Mouse (Mus musculus) MN1 (cell line): ENCODE measurements around the gene Adipor2.
A peak's percentile ranks its signal among the peaks of the same experiment; 100 is the strongest.

Experiments used
- DNase-seq: peaks from one replicate; pipeline ENCODE4 v3.0.0-alpha.2; 2016; ENCODE audit warnings: low spot score

The Adipor2 gene

DNA sequence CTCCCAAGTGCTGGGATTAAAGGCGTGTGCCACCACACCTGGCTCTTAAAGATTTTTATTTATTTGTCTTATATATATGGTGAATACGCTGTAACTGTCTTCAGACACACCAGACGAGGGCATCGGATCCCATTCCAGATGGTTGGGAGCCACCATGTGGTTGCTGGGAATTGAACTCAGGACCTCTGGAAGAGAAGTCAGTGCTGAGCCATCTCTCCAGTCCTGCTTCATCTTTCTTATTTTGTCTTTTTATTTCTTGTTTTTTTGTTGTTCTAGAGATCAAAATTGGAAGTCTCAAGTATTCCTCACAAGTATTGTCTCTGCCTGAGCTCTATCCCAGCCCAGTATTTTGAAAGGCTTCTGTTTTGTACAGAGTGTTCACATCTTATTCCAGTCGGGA, 2.9 kb upstream of the Adipor2 start:
- DNase-seq, result no peak

DNA sequence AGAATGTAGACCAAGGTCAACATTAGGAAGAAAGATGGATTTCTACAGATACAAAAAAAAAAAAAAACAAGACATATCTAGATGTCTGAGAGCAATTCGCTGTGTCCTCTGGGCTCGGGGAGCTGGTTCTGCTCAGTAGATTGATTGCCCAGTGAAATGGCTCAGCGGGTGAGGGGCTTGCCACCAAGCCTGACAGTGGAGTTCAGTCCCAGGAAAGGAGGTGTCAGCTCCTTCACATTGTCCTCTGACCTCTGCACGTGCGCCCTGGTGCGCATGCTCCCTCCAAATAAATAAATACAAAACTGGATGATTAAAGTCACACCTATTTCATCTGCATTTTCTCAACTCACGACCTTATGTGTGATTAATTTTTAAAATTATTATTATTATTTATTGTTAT, 1.9 kb upstream of the Adipor2 start:
- no peak for DNase-seq

DNA sequence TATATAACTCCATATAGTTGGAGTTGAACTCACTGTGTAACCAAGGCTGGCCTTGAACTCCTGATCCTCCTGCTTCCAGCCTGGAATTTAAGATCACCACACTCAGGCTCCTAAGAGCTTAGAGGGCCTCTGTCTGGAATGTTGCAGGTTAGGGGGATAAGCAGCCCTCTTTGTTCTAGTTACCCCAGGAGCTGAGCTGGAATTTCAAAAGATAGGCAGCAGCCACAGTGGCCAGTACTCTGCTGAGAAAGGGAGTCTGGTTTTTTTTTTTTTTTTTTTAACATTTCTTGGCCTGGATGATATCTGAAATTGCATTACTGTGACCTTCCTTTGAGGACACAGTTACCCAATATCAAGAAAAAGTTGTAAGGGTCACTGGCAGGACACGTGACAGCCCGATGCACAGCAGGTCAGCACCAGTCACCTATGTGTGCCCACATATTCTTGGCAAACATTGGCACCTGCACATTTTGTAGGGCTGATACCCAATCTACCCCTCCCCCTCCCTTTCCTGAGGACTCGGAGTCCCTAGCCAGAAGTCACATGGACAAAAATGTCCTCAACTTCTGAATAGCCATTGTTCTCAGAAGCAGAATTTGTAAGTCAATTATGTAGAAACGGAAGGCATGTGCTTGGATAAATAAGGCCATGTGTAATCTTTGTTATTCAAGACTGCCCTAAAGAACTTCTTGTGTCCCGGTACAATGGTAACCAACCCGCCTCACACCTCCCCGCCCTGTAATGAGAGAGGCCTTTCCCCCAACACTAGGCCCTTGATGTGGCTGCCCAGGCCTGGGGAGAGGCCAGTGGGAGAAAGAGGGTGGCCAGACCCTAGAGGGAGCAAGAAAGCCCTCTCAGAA, 1.1 kb upstream of the Adipor2 start:
- peak; percentile 24 for DNase-seq

DNA sequence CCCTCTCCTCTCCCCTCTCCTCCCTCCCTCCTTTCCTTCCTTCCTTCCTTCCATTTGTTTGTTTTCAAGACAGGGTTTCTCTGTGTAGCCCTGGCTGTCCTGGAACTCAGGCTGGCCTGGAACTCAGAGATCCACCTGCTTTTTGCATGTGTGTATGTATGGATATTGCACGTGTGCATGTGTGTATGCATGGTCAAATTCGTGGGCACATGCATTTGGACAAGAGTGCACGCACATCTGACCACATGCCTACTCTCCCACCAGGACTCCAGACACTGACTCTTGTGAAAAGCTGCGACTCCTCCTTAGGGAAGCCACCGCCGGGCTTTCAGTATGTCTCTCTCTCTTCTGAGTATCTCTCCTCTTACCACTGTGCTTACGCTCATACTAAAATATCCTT, 317 bp upstream of the Adipor2 start:
- no peak for DNase-seq

DNA sequence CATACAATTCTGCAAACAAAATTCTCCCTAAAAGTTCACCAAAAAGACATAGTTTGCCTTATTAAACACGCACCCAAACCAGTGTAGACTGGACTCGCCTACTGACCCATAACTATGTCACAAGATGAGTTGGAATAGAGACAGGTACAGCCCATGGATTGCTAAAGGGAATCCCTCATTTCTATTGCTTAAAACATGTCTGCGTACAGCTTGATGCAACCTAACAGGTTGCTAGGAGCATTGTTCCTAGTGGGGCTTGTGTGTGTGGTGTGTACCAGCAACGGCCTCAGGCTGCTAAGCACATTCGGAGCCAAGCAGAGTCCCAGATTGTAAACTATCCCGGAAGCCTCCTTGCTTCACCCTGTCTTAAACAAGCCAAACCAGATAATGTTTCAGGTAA, 861 bp downstream of the Adipor2 start:
- no peak for DNase-seq

DNA sequence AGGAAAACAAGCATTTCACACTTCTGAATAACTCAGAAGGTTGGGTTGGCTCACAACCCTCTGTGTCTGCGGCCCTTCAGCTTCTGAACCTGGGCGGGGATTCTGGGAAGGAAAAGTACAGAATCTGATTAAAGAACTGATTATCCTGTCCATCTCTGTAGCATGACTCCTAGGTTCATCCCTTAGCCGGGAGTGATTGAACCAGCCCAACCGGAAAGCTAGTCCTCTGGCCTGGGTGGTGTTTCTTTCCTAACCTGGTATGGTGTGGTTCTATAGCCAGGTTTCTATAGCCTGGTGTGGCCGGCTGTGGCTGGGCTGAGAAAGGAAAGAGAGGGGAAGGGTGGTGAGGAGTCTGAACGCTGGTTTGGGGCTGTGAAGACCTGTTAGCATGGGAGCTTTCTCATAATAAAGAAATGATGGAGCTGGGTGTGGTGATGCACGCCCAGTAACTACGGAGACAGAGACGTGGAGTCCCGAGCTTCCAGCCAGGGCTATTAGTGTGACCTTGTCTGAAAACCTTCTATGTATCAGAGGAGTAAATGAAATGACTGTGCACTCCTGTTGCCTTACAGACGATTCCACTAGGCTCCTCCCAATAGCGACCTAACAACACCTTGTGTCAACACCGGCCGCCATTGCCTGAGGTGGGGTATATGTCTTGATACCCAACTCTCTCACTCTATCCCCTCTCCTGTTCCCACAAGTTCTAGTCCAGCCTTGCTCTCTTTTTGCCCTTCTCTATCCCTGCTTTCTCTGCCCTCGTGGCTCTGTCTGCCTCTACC, 3.1 kb downstream of the Adipor2 start:
- no peak for DNase-seq

DNA sequence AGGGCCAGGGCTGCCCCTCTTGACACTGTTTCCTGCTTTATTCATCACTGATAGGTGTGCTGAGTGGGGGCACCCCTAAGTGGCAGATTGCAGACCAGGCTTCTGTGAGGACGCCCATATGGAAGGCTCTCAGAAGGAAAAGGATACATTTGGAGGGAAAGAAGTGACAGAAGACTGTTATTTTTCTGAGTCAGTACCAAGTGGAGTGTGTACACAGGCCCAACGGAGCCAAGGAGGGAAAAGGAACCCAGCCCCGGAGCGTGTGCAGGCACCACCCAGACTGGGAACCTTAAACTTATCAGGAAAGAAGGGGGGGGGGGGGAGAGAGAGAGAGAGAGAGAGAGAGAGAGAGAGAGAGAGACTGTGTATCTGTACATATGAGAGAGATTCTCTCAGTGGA, 4.9 kb downstream of the Adipor2 start:
- no peak for DNase-seq

DNA sequence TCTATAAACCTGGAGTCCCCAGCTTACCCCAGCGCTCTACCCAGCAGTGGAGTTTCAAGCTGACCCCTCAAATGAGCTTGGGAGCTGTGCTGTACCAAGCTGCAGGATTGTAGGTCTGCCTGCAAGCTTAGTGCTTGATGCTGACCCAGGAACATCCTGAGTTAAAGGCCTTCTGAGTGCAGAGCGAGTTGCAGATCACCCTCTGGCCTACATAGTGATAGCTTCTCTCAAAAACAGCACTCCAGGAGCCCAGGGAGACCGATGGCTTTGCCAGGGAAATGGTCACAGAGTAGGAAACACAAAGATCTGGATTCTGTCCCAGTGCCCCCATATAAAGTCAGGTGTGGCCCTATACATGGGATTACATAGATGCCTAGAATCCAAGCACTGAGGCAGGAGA, 6.0 kb downstream of the Adipor2 start:
- DNase-seq, result no peak

DNA sequence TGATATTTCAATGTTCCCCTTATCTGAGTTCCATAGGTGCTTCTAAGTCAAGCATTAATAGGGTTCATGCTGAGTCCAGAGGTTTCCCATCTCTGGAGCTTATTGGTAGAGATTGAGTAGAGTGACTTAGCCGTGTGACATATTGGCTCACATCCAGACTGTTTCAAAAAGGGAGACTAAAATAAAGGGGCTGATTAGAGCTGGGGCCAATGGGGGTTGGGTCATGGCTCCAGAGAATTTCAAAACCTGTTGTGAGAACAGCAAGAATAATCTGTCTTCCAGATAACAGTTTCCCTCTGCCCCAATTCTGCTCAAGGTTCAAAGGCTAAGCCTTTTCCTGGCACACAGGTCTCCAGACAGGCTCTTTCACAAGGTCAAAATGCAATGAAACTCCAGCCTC, 7.7 kb downstream of the Adipor2 start:
- no peak for DNase-seq

DNA sequence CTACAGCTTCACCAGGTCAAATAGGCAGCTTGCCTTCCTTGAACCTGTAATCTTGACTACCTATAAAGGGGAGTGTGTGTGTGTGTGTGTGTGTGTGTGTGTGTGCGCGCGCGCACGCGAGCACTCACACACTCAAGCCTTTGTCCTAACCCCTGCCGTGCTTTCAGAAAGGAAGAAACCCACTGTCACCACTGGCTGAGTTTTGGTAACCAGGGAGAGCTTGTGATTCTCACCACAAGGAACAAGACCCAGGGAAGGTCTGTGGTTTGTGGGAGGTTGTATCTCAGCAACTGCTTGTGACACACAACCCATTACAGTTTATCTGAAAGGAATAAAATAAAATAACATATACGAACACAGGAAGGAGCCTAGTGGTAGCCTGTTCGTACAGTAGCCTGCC, 8.9 kb downstream of the Adipor2 start:
- DNase-seq, result no peak

DNA sequence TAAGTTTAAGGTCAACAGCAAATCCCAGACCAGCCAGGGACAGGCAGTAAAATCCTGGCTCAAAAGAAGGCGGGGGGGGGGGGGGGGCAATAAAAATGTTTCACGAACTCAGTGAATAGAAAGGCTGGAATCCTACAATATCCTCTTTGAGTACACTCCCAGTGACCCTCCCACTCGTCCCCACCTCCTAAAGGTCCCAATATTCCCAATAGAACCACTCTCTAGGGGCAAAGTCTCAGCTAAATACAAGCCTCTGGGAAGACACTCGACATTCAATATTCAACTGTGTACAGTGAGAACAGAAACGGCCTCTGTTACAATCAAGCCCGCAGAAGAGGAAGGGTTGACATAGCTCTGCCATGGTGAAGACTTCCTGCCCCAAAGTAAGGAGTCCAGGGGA, 9.7 kb downstream of the Adipor2 start:
- DNase-seq, result no peak

DNA sequence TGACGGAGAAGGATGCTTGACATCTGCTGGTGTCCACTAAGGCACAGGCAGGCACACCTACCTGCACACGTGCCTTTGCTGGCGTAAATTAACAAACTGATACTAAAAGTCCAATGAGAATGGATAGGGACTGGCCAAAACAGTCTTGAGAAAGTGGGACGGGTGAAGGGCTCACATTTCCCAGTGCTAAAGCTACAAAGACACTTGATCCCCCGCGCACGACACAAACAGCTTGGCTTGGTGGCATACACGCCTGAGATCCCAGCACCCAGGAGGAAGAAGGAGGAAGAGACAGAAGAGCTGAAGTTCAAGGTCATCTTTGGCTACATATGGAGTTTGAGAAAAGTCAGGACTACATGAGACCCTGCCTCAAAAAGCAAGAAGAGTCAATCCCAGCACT, 11.0 kb downstream of the Adipor2 start:
- no peak for DNase-seq

DNA sequence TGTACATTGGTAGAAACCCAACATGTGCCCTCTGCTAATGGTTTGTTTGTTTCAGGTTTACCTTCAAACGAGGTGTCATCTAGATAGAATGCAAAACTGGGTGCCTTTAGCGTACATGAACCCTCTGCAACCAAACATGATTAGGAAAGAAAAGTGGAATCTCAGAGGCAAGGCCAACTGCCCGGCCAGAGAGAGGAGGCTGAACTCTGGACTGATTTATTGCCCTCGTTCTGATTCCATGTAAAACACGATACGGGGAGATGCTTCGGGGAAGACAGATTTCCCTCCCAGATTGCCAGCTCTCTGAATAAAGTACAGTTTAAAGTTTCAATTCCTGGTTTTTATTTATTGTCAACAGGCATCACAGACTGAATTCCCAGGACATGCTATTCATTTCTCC, 12.2 kb downstream of the Adipor2 start:
- no peak for DNase-seq

DNA sequence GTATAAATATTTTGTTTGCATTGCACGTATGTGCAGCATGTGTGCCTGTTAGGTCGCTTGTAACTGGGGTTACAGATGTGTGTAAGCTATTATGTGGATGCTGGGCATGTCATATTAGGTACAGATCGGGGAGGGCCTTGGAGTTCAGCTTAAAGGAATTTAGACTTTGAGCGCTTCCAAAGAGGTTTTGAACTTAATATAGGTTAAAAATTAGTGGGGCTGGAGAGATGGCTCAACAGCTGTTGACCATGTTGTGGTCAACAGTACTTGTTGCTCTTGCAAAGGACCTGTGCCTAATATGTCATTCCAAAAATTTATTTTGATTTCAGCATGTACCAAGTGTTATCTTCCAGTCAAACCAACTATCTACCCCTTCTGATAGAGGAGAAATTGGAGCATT, 12.7 kb downstream of the Adipor2 start:
- DNase-seq, result no peak

DNA sequence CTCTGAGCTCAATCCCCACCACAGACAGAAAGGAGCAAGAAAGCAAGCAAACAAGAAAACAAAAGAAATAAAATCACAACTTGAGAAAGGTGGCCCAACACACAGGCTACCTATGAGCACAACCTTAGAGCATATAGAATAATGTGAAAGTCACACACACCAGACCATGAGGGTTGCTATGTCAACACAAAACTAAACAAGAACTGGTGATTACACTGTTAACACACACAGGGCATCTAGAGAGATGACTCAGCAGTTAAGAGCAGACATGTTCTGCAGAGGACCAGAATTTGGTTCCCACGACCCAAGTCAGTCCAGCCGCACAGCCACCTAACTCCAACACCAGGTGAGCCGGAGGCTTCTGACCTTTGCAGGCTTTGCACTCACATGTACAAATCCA, 14.5 kb downstream of the Adipor2 start:
- peak; percentile 26 for DNase-seq

DNA sequence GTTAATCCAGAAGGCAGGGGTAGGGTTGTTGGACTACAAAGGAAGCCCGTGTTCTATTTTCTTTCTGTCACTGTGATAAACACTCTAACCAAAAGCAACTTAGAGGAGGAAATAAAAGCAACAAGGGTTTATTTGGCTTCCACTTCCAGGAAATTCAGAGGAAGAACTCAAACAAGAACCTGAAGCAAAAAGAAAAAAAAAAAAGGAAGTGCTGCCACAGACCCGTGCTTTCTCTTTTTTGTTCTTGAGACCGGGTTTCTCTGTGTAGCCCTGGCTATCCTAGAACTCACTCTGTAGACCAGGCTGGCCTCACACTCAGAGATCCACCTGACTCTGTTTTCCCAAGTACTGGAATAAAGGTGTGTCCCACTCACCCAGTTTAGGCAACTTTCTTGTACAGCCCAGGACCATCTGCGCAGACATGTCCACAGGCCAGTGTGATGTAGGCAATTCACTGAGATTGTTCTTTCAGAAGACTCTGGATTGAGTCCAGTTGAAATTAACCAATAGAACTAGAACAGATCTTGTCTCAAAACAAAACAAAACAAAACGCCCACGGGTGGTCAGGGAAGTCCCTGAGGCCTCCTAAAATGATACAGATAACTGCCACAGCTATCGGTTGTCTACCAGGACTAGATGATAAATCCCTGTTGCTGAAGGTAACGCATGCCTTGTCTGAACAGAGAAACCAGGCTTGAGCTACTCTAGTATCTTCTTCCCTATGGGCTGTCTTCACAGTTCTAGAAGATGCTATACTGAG, 15.8 kb downstream of the Adipor2 start:
- DNase-seq, result no peak

DNA sequence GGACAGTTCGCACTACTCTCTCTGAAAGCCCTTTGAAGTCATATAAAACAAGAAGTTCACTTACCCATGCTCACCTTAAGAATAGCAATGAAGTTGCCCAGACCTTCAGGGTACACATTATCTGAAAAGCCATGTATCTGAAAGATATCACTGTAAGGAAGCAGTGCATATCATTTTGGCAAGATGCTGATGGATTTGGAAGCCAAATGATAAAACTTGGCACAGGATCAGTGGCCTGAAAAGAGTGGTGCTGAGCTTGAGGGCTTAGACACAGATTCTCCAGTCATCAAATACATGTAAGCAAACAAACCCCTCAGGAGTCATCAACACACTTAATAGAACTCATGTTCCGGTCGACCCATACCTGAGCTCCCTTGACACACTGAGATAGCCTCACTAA, 16.9 kb downstream of the Adipor2 start:
- DNase-seq, result no peak

DNA sequence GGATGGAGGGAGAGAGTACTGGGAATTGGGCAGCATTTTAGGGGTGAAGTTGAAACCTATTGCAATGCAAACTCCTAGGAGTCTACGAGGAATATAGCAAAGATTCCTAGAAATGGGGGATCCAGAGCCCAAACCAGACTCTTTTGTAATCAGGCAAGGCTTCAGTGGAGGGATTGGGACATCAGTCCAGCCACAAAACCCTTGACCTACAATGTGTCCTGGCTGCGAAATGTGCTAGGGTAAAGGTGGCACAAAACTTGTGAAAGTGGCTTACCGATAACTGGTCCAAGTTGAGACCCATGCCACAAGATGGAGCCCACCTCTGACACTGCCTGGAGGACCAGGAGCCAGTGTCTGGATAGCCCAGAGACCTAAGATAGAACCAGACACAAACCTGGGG, 18.1 kb downstream of the Adipor2 start:
- no peak for DNase-seq

DNA sequence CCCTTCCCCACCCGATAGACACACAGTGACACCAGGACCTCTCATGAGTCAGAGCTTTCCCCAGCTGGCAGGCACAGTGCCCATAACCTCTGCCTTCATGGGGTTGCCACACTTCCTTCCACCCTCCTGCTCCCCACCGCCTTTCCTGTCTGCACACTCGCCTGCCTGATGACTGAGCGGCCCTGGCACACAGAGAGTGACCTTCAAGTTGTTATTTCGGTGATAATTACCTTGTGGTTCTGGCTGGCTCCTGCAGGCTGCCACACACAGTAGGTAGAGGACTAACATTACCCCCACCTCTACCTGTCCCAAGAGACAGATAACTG, 21.2 kb downstream of the Adipor2 start:
- peak; percentile 35 for DNase-seq

DNA sequence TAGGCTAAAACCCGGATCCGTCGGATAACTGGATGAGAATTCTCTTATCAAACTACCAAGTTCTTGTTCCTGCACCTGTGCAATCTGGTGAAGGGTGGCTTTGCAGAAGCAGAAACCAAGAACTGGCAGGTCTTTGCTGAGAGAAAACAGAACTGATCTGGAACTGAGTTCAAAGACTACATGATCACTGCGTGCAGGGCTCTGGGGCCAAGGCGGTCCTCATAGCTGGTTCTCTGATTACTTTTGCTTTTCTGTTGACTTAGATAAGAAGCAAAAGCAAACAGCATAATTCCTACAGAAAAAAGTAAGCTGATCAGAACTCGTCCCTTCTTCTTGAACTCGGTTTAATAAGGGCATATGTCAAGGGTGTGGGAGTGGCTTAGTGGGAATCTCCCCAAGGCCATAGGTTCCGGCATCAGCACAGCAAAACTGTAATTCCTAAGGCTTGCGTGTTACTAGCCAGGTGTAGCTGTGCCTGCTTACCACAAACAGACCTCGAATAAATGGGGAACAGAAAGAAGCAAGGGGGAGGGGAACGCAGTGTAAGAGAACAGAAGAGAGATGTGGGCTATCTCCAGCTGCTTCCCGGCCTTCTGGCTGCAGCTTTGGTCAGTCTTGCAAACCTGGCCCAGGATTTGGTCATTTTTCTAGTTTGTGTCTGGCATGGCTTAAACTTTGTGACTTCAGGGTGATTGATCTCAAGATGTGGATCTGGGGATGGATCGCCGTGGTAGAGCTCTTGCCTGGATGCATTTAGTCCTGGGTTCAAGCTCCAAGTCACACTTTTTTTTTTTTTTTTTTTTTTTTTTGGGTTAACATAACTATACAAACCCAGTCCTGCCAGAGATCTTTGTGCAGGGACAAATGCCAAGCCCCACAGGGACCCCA, 21.8 kb downstream of the Adipor2 start:
- peak; percentile 20 for DNase-seq

DNA sequence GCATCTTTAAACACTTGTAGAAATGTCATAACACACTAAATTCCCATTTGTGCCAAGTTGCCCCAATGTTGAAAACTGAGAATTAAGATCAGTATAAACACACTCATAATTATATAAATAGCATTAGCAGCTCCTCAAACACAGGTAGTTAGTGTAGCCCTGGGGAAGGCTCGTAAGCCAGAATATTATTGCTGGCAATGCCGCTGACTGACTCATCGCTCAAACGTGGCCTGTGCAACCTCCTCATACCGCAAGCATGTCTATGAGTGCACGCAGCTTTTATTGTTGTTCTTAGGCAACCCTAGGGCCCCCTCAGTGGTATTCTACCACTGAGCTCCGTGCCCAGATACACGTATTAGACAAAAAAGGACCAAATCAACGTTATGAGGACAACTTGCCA, 24.7 kb downstream of the Adipor2 start:
- DNase-seq, result no peak

DNA sequence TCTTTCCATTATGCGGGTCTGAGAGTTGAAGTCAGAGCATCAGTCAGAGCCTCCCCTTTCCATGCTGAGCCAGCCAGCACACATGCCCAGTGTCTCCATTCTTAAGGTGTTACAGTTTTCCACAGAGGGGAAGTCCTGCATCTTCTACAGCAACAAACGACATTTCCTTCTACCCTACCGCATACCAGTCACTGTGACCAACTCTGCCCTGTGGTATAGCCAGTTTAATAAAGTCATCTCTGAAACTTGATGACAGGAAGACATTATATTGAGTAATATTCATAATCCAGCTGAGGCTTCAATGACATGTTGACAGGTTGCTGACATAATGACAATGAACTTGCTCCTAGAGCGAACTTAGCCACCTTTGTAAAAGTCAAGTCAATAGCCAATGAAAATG, 26.8 kb downstream of the Adipor2 start:
- DNase-seq, result no peak
